Mouse (Mus musculus) brain, embryonic 14.5 days (tissue): ENCODE results near the gene Slc8b1.

Source experiments
- CTCF ChIP-seq: fragments of 200-500 bp; IDR thresholded peaks from 2 replicates; pipeline ENCODE4 v1.5.1; 2012; ENCODE audit warnings: inconsistent platforms, mild to moderate bottlenecking, moderate library complexity, borderline replicate concordance; ENCODE audit not compliant: insufficient read depth, insufficient read length; ENCODE audit errors: extremely low read depth
- POLR2A ChIP-seq: fragments of 200-500 bp; IDR thresholded peaks from 2 replicates; pipeline ENCODE4 v1.6.1; 2012; ENCODE audit warnings: mild to moderate bottlenecking, inconsistent platforms, borderline replicate concordance; ENCODE audit not compliant: poor library complexity, insufficient read depth, insufficient read length, severe bottlenecking; ENCODE audit errors: extremely low read depth

- no peak for TF ChIP-seq CTCF
- no peak for TF ChIP-seq POLR2A
These were observed 25.1 kb downstream of the Slc8b1 start for GRCm38 (mm10) chr5:120536046-120536445.
